Mouse (Mus musculus) embryonic fibroblast, embryonic 13.5 days (primary cell): ENCODE measurements around the gene Rprm. TPM values are rescaled to one million over a fixed set of nuclear protein-coding genes. Genes with fewer than 3 reads are reported as not detected.

Source experiments
- H3K27ac ChIP-seq: 2 replicates; pipeline ENCODE4 v1.5.1; 2012; ENCODE audit warnings: low read length, control low read depth, inconsistent platforms; ENCODE audit not compliant: insufficient read depth
- H3K4me1 ChIP-seq: 2 replicates; pipeline ENCODE4 v1.6.1; 2011; ENCODE audit warnings: low read length; ENCODE audit not compliant: control insufficient read depth, insufficient read depth
- H3K4me3 ChIP-seq: 2 replicates; pipeline ENCODE4 v1.5.1; 2011; ENCODE audit warnings: mild to moderate bottlenecking, control low read depth, low read length; ENCODE audit not compliant: insufficient read depth
- CTCF ChIP-seq: IDR thresholded peaks from 2 replicates; pipeline ENCODE4 v1.5.1; 2011; ENCODE audit warnings: mild to moderate bottlenecking, control low read depth, low read length, moderate library complexity, borderline replicate concordance; ENCODE audit not compliant: insufficient read depth
- POLR2A ChIP-seq: IDR thresholded peaks from 2 replicates; pipeline ENCODE4 v1.6.1; 2011; ENCODE audit warnings: low read depth, mild to moderate bottlenecking, control low read depth, low read length, moderate library complexity
- polyA plus RNA-seq: library from polyadenylated mRNA; stranded (reverse); fragments of >200 nt; gene quantifications from 2 replicates; pipeline ENCODE4 v1.2.4, GENCODE M21; 2011; ENCODE audit warnings: low read depth; ENCODE audit not compliant: missing spikeins, insufficient read length

Rprm gene
- polyA plus RNA-seq, 1 experiment: 6.3 TPM

DNA sequence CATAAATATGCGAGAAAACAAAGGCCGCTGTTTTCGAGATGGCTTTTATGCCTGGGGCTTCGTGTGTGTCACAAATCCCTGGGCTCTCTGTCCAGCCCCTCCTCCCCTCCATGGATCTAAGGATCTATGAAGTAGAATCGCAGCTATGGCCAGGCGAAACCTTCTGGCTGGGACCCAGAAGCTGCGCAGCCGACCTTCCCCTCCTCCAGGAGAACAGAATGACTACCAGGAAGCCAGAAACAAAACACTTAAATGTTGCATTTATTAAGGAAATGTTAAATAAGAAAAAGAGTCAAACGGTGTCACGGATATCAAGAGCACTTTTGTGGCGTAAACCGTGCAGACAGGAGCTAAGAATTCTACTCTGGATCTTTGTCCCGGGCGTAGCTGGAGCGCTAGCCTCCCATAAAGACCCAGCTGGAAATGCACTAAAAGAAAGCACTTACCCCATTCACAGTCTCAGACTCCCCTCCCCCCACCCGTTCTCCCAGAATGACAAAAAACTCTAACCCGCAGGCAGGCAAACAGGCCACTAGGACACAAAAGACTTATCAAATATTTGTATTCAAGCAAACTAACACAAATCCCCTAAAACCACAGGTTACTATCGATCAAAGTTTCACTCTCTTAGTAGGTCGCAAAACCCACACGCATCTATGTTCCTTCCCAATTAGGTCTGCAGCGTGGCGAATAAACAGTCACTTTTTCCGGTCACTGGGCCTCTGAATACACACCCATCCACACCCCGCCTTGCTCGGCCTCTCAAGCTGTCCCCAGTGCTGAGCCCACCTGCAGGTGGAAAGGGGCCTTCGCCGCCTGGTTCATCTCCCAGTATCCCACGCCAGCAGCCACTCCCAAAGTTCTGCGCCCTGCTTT lies 1.3 kb downstream of the Rprm start:
- Histone ChIP-seq H3K4me1 (peaks cover 2% of the 10 kb centered on the region; the same call in 1 of the 2 replicates), H3K27ac (no peak overlapping the region), H3K4me3 (peak overlapping the region; percentile 46)
- TF ChIP-seq POLR2A (no peak), CTCF (no peak)

- TF ChIP-seq CTCF: no peak
- TF ChIP-seq POLR2A: no peak
- Histone ChIP-seq H3K4me1 (no peaks in the 10 kb centered on the region), H3K4me3 (no peak overlapping the region), H3K27ac (no peak overlapping the region)
These were observed 6.4 kb downstream of the Rprm start for GRCm38 (mm10) chr2:54078961-54079360.

DNA sequence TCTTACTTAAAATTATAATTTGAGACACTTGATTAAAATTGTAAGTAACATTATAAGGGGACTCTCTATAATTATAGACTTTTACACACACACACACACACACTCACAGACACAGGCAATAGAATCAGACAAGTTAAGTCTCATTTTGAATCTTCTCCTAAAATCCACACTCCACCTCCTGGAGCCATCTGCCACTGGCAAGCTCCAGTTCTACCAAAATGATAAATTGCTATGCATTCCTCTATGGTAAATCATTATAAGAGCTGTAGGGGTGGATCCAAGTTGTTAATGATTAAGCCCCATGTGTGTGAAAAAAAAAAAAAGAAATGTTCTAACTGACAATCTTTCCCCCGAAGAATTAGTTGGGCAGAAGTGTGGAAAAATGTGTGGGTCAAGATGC lies 13.8 kb downstream of the Rprm start:
- Histone ChIP-seq H3K4me3 (no peak overlapping the region), H3K27ac (no peak overlapping the region), H3K4me1 (no peaks in the 10 kb centered on the region)
- TF ChIP-seq POLR2A (no peak), CTCF (no peak)

DNA sequence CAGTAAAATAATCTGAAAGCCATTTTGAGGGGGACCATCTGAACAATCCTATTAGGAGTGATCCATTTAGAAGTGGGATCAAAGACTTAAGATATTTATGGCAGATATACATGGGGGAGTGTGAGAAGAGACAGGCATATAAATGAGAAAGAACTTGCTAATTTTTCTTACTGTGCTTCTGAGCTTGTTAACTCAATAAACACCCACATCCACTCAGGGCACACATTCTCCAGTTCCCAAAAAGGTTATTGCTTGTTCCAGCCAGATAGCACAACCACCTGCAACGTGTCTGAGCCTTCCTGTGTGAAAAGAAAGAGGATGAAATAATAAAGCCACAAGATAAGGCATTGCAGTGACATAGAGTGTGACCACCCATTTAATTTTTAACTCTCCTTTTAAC lies 22.9 kb downstream of the Rprm start:
- H3K4me3 ChIP-seq: no peak overlapping the region
- H3K4me1 ChIP-seq: no peaks in the 10 kb centered on the region
- no peak for TF ChIP-seq CTCF
- TF ChIP-seq POLR2A: no peak
- no peak overlapping the region for H3K27ac ChIP-seq

GRCm38 (mm10) chr2:54061039-54061438 lies 24.3 kb downstream of the Rprm start:
- H3K4me1 ChIP-seq: no peaks in the 10 kb centered on the region
- no peak overlapping the region for H3K4me3 ChIP-seq
- no peak for TF ChIP-seq CTCF
- no peak for TF ChIP-seq POLR2A
- H3K27ac ChIP-seq: no peak overlapping the region
